Mouse (Mus musculus) ovary, adult 18-20 months (tissue): ENCODE measurements around the gene Tmcc1.

Source experiments
- DNase-seq: peaks from one replicate; pipeline ENCODE4 v3.0.0; 2022; ENCODE audit warnings: low spot score, mixed read lengths

The Tmcc1 gene

DNA sequence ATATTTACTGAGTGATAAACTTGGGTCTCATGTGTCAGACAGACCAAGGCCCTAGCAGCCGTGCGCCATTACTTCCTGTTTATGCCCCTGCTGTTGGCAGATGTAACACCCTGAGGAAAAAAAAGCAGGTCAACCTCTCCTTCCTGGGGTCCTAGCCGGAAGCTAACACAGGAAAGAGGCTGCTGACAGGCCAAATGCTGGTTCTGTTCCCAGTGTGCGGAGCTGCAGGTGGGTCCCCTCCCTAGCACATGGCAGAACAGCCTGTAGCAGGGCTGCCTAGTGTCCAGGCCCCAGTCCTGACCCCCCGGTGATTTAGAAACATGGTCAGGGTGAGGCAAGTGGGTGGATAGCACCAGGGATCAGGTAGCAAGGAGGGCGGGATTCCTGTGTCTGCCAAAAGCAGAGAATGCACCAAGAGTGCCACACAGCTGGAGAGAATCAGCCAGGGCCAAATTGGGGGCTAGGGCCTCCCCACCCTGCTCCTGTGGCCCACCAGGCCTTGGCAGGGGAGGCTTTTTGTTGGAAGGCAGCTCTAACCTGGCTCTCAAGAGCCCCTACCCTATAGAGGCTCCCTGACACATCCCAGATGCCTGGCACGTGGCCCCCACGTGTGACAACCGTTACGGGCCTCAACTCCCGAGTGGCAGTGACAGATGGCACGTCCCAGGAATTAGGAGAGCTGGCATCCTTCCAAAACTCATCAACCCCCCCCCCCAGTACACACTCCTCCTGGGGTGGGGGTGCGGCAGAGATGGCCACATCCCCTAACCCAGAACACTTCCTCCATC, 221.8 kb downstream of the Tmcc1 start:
- no peak for DNase-seq

DNA sequence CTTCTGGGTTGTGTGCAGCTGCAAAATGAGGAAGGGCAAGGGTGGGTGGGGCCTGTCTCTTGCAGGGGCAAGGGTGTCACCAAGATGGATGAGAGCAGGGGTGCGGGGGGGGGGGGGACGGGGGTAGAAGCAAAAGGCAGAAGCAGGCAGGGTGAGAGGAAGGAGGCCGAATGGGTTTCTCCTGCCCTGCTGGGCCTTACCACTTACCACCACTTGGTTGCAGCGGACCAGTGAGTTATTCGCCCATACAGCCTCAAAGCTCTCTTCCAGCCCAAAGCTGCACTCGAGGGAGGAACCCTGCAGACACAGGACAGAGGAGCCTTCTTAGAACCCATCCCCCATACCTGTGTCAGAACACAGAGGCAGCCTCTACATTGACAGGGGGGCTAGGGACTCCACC, 223.3 kb downstream of the Tmcc1 start:
- DNase-seq: no peak

DNA sequence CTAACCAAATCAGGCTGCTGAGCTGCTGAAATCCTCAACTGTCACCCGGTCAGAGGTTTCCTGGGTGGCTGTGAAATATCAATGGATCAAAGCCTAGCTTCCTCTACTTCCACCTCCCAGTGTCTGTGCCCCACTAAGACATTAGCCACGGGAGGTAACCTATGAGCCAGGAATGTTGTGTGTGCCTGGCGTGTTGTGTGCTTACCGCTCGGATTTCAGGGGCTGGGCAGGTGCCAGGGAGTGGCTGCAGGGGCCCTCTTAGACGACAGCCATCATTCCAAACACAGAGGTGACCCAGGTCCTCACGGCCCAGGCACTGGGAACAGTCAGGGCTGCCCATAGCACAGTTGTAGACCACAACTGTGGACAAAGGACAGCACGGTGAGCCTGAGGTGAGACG, 224.2 kb downstream of the Tmcc1 start:
- no peak for DNase-seq

DNA sequence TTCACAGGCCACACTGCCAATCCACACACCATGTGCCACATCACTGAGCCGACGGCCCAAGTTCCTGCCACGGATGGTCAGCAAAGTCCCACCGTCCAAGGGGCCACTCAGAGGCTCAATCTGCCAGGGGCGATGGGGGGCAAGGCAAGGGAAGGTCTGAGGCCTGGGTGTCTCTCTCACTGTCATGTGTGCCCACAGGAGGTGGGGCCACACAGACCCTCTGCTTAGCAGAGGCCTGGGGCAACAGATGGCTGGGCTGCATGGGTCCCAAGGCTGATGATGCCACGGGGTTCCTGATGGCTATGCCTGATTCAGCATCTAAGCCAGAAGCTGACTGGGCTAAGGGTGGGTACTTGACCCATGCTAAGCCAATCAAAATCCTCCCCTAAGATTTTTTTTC, 224.6 kb downstream of the Tmcc1 start:
- no peak for DNase-seq
